ENCODE assay signal across 12 mouse cellular contexts in genomic region chr4:57046160-57046571, GRCm38 (mm10). TPM values are rescaled to one million over a fixed set of nuclear protein-coding genes. Genes with fewer than 3 reads are reported as not detected.
DNase-seq lines count a peak whose midpoint lies in the region; ATAC-seq lines count a peak whose summit lies in the region.
"Had no signal": no experiment of that assay in that cellular context is flagged by ENCODE, and none has a peak within 500 bp of the region (broad histone marks: within the 10 kb centered on the region; RNA-seq: fewer than 3 reads in every experiment).

No protein-coding gene starts in this region.

- no peak overlapping the region for H3K9ac ChIP-seq in hindbrain, embryonic 12.5 days
- H3K9ac ChIP-seq in hindbrain, embryonic 11.5 days (ENCODE audit: low read depth, low read length) = no peak overlapping the region
- H3K9ac ChIP-seq: liver, embryonic 14.5 days; stomach, embryonic 15.5 days had no signal

- H3K4me1 ChIP-seq in hindbrain, embryonic 12.5 days = peaks cover 9% of the 10 kb centered on the region; the same call in 1 of the 2 replicates
- H3K4me1 ChIP-seq in hindbrain, embryonic 11.5 days (replicated peaks; ENCODE audit: control insufficient read depth, insufficient read depth, low read length) = no peaks in the 10 kb centered on the region
- H3K4me1 ChIP-seq: stomach, embryonic 15.5 days had no signal

- H3K9me3 ChIP-seq in hindbrain, embryonic 12.5 days (replicated peaks) = no peaks in the 10 kb centered on the region
- H3K9me3 ChIP-seq in hindbrain, embryonic 11.5 days (ENCODE audit: control insufficient read depth, low read length) = no peaks in the 10 kb centered on the region
- H3K9me3 ChIP-seq: stomach, embryonic 15.5 days had no signal

- 57% methylated on average over 9 of the region's 9 CpGs for WGBS in hindbrain, embryonic 12.5 days
- 60% methylated on average over 9 of the region's 9 CpGs for WGBS in hindbrain, embryonic 11.5 days

- ATAC-seq in hindbrain, embryonic 12.5 days (ENCODE audit: low FRiP score) = peak; percentile 29; the same call in 1 of the 2 replicates
- no peak for ATAC-seq in hindbrain, embryonic 11.5 days (ENCODE audit: low FRiP score)

- H3K4me3 ChIP-seq in hindbrain, embryonic 12.5 days = no peak overlapping the region
- H3K4me3 ChIP-seq in hindbrain, embryonic 11.5 days (ENCODE audit: low read depth, low read length) = no peak overlapping the region
- H3K4me3 ChIP-seq: erythroblast, embryonic 14.5 days; megakaryocyte, embryonic 14.5 days; stomach, embryonic 15.5 days had no signal

- DNase-seq in hindbrain, embryonic 11.5 days (ENCODE audit: low spot score) = no peak
- peak; percentile 62 for DNase-seq in retina, postnatal 1 day
- DNase-seq in retina, embryonic 14.5 days (ENCODE audit: low spot score) = no peak
- DNase-seq in frontal cortex, postnatal 36 days (ENCODE audit: low spot score in 2 of 2) = peak; percentile 48 to 73
- peak; percentile 62 for DNase-seq in telencephalon, adult 2 months (ENCODE audit: low read depth, low spot score)
- DNase-seq in thymus, postnatal 4 days = no peak
- DNase-seq in lung, adult 18-20 months = no peak

- no peaks in the 10 kb centered on the region for H3K27me3 ChIP-seq in hindbrain, embryonic 12.5 days
- H3K27me3 ChIP-seq in hindbrain, embryonic 11.5 days (ENCODE audit: control insufficient read depth, insufficient read depth, low read length) = no peaks in the 10 kb centered on the region
- H3K27me3 ChIP-seq: megakaryocyte, embryonic 14.5 days; stomach, embryonic 15.5 days had no signal

- H3K36me3 ChIP-seq in hindbrain, embryonic 12.5 days = no peaks in the 10 kb centered on the region
- no peaks in the 10 kb centered on the region for H3K36me3 ChIP-seq in hindbrain, embryonic 11.5 days (ENCODE audit: control insufficient read depth, insufficient read depth, low read length)
- H3K36me3 ChIP-seq: stomach, embryonic 15.5 days had no signal

- no peak overlapping the region for H3K27ac ChIP-seq in hindbrain, embryonic 12.5 days
- H3K27ac ChIP-seq in hindbrain, embryonic 11.5 days (ENCODE audit: low read depth, low read length) = no peak overlapping the region
- H3K27ac ChIP-seq: liver, embryonic 14.5 days; stomach, embryonic 15.5 days had no signal

- no peak overlapping the region for H3K4me2 ChIP-seq in hindbrain, embryonic 12.5 days (replicated peaks)
- no peak overlapping the region for H3K4me2 ChIP-seq in hindbrain, embryonic 11.5 days (replicated peaks; ENCODE audit: low read depth, low read length)
- H3K4me2 ChIP-seq: stomach, embryonic 15.5 days had no signal

RNA-seq across cellular contexts. Expression of gene Frrs1l, which starts 56.0 kb away (rescaled TPM):
- polyA plus RNA-seq in hindbrain, embryonic 12.5 days (2016; fragmentation: Nextera tagmentation; extraction: Ambion mirVana) = 9.0 and 9.2 TPM in 2 replicates
- polyA plus RNA-seq in hindbrain, embryonic 11.5 days (2014; fragmentation: Nextera tagmentation; extraction: Ambion mirVana) = 5.0 and 6.0 TPM in 2 replicates
- polyA plus RNA-seq: erythroblast, embryonic 14.5 days had no signal

Comparison
In these comparisons a context has a peak if more than half of its experiments do, and no peak if none do; other contexts are left out.
1. DNase-seq: peak in retina, postnatal 1 day (single experiment), frontal cortex, postnatal 36 days (2 of 2) and telencephalon, adult 2 months (single experiment); none in hindbrain, embryonic 11.5 days (single experiment), retina, embryonic 14.5 days (single experiment), thymus, postnatal 4 days (single experiment) and lung, adult 18-20 months (0 of 2).